Mouse (Mus musculus): ENCODE measurements at regions not wholly inside any gene's neighbourhood (a gene's known extent, or its start where the extent isn't known, plus 50 kb on each side); places are given as distances from the start of the nearest gene placed in this dataset.

DNA sequence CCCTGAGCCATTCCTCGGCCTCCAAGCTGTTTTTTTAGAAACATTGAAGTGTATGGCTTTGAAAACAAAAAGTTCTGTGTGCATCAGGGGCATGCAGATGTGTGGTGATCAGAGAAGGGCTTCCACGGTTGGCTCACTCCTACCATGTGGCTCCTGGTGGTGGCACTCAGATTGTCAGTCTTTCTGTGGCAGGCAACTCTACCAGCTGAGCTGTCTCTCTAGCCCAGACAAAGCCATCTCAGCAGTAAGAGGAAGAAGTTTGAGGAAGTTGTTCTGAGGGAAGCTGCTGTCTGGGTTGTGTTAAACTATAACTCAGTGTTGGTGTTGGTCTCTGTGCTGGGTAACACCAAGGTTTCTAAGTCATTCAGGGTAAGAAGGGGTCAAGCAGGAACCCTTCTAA lies 78.9 kb downstream of the Mtx3 start:
- no peak for DNase-seq
- WGBS, result 82% methylated on average over 2 of the region's 2 CpGs
- H3K27ac ChIP-seq (ENCODE audit: insufficient read depth, low read length), result no peak overlapping the region

DNA sequence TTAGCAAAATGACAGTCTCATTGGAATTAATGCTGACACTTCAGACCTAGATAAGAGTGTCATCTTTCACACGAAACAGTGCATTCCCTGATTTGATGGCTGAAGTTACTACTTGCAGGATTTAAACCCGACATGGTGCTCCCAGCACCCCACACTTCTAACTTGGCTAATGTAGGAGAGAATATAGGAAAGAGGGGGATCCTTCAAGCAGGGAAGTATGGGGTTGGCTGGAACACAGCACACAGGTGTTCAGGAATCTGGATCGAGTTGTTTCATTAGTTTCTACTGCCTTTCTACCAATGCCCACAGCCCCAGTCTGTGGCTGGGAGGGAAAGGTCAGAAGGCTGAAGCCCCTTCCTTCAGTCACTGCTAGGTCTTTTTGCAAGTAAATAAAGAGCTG lies 79.5 kb downstream of the Mtx3 start:
- WGBS, result 83% methylated on average over 3 of the region's 3 CpGs
- no peak for DNase-seq
- H3K4me3 ChIP-seq (replicated peaks; ENCODE audit: insufficient read depth, low read depth, low read length), result no peak overlapping the region
- no peaks in the 10 kb centered on the region for H3K4me1 ChIP-seq (ENCODE audit: control insufficient read depth, insufficient read depth, low read length)
- H3K27ac ChIP-seq (ENCODE audit: insufficient read depth, low read length), result no peak overlapping the region
- TF ChIP-seq CTCF (IDR thresholded peaks at IDR 0.05; ENCODE audit: borderline replicate concordance, insufficient read depth, low read depth, low read length), result no peak
- no peak for TF ChIP-seq POLR2A (IDR thresholded peaks at IDR 0.05; ENCODE audit: borderline replicate concordance, insufficient read depth, low read length)
- no peaks in the 10 kb centered on the region for H3K27me3 ChIP-seq (ENCODE audit: control insufficient read depth, insufficient read depth, low read length)

More for the DNA sequence above, 78.9 kb downstream of the Mtx3 start:
- no peaks in the 10 kb centered on the region for H3K27me3 ChIP-seq (ENCODE audit: control insufficient read depth, insufficient read depth, low read length)
- no peak for TF ChIP-seq CTCF (IDR thresholded peaks at IDR 0.05; ENCODE audit: borderline replicate concordance, insufficient read depth, low read depth, low read length)
- TF ChIP-seq POLR2A (IDR thresholded peaks at IDR 0.05; ENCODE audit: borderline replicate concordance, insufficient read depth, low read length), result no peak
- no peak overlapping the region for H3K4me3 ChIP-seq (replicated peaks; ENCODE audit: insufficient read depth, low read depth, low read length)
- H3K4me1 ChIP-seq (ENCODE audit: control insufficient read depth, insufficient read depth, low read length), result no peaks in the 10 kb centered on the region

DNA sequence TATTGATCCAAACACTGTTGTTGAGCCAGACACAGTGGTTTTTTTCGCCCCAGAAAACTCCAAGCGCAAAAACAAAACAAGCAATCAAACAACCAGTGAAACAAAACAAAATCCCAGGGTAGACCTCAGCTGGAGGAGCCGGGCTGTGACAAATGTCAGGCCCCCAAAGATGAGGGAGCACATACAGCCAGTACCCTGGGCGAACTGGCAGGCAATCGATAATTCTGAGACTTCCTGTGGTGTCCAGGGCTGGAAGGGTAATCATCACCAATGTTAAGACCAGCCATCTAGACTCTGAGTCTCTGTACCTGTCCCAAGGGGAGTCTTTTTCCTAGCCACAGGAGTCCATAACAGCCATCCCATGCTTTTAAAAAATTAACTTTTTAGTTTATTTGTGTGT lies 80.6 kb downstream of the Mtx3 start:
- no peak overlapping the region for H3K27ac ChIP-seq (ENCODE audit: insufficient read depth, low read length)
- WGBS, result 72% methylated on average over 5 of the region's 5 CpGs
- no peak overlapping the region for H3K4me3 ChIP-seq (replicated peaks; ENCODE audit: insufficient read depth, low read depth, low read length)
- H3K27me3 ChIP-seq (ENCODE audit: control insufficient read depth, insufficient read depth, low read length), result no peaks in the 10 kb centered on the region
- H3K4me1 ChIP-seq (ENCODE audit: control insufficient read depth, insufficient read depth, low read length), result no peaks in the 10 kb centered on the region
- TF ChIP-seq CTCF (IDR thresholded peaks at IDR 0.05; ENCODE audit: borderline replicate concordance, insufficient read depth, low read depth, low read length) (no peak), POLR2A (IDR thresholded peaks at IDR 0.05; ENCODE audit: borderline replicate concordance, insufficient read depth, low read length) (no peak)
- DNase-seq, result no peak

DNA sequence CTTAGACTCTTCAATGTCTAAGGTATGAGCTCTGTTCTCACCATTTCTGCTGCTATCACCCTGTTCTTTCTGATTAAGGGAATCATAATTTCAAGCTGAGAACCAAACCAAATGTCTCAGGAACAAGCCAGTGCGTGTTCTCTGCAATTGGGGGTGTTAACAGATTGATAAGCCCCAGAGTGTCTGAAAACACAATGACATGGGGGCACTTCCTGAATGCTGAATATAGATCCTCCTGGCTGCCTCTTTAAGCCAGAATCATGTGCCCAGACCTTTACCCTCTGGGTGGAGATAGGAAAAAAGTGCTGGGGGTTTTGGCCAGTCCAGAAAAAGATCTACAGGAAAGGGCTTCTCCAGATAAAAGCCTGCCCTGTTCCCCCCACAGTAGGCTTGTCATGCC lies 84.0 kb downstream of the Mtx3 start:
- Histone ChIP-seq H3K27ac (ENCODE audit: insufficient read depth, low read length) (no peak overlapping the region), H3K4me3 (replicated peaks; ENCODE audit: insufficient read depth, low read depth, low read length) (no peak overlapping the region), H3K4me1 (ENCODE audit: control insufficient read depth, insufficient read depth, low read length) (no peaks in the 10 kb centered on the region), H3K27me3 (ENCODE audit: control insufficient read depth, insufficient read depth, low read length) (no peaks in the 10 kb centered on the region)
- WGBS, result 80% methylated on average over 1 of the region's 1 CpGs
- no peak for DNase-seq
- TF ChIP-seq CTCF (IDR thresholded peaks at IDR 0.05; ENCODE audit: borderline replicate concordance, insufficient read depth, low read depth, low read length) (no peak), POLR2A (IDR thresholded peaks at IDR 0.05; ENCODE audit: borderline replicate concordance, insufficient read depth, low read length) (no peak)

DNA sequence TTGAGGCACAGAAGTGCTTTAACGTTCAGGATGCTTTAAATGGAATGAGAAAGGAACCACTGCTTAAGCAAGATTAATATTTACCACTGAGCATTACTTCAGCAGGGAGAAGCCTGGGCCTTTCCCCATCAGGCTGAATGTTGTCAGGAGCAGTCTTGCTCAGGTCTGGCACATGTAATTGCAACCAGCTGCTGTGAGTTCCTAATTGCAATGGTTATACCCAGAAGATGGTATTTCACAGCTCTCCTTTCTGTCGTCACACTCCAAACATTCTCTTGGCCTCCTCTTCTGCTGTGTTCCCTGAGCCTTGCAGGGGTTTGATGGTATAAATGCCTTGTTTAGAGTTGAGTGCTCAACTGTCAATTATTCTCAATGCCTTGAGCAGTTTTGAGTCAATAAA lies 87.1 kb downstream of the Mtx3 start:
- DNase-seq, result no peak
- TF ChIP-seq CTCF (IDR thresholded peaks at IDR 0.05; ENCODE audit: borderline replicate concordance, insufficient read depth, low read depth, low read length) (no peak), POLR2A (IDR thresholded peaks at IDR 0.05; ENCODE audit: borderline replicate concordance, insufficient read depth, low read length) (no peak)
- Histone ChIP-seq H3K27ac (ENCODE audit: insufficient read depth, low read length) (no peak overlapping the region), H3K4me3 (replicated peaks; ENCODE audit: insufficient read depth, low read depth, low read length) (no peak overlapping the region), H3K27me3 (ENCODE audit: control insufficient read depth, insufficient read depth, low read length) (no peaks in the 10 kb centered on the region), H3K4me1 (ENCODE audit: control insufficient read depth, insufficient read depth, low read length) (no peaks in the 10 kb centered on the region)
- 67% methylated on average over 2 of the region's 2 CpGs for WGBS

DNA sequence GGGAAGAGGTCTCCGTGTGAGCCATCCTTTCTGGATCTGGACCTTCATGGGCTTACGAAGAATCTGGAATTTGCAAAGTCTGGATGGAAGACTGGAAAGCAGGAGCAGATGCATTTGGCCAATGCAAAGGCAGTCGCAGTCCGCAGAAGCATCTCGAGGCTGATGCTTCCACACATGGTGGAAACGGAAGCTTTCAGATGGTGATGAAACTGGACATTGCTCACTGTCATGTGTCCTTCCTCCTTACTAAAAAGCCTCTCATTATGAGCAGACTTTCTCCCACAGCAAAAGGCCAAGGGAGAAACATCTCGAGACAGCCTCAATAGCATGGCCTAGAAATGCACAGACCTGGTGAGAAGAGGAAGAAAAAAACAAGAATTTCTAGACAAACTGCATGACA lies 94.5 kb downstream of the Mtx3 start:
- WGBS, result 93% methylated on average over 7 of the region's 7 CpGs
- H3K4me3 ChIP-seq (replicated peaks; ENCODE audit: insufficient read depth, low read depth, low read length), result no peak overlapping the region
- H3K27ac ChIP-seq (ENCODE audit: insufficient read depth, low read length), result no peak overlapping the region
- no peak for DNase-seq
- no peak for TF ChIP-seq POLR2A (IDR thresholded peaks at IDR 0.05; ENCODE audit: borderline replicate concordance, insufficient read depth, low read length)
- no peak for TF ChIP-seq CTCF (IDR thresholded peaks at IDR 0.05; ENCODE audit: borderline replicate concordance, insufficient read depth, low read depth, low read length)
- no peaks in the 10 kb centered on the region for H3K27me3 ChIP-seq (ENCODE audit: control insufficient read depth, insufficient read depth, low read length)
- H3K4me1 ChIP-seq (ENCODE audit: control insufficient read depth, insufficient read depth, low read length), result no peaks in the 10 kb centered on the region

DNA sequence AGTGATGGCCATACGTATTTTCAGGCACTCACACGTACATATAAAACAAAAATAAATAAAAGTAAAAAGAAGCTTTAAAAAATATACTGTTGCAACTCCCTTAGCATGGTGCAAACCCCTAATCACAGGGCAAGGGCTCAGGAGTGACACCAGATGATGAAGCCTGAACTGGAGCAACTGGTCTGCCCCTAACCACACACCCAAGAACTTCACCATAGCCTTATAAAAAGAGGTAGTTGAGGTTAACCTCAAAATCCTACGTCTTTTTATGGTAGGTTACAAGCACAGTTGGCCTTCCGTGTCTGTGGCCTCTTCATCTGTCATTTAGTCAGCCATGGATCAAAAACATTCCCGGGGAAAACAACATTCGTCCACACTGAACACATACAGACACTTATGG lies 96.0 kb downstream of the Mtx3 start:
- DNase-seq, result no peak
- no peaks in the 10 kb centered on the region for H3K27me3 ChIP-seq (ENCODE audit: control insufficient read depth, insufficient read depth, low read length)
- no peak overlapping the region for H3K27ac ChIP-seq (ENCODE audit: insufficient read depth, low read length)
- no peak overlapping the region for H3K4me3 ChIP-seq (replicated peaks; ENCODE audit: insufficient read depth, low read depth, low read length)
- WGBS, result 90% methylated on average over 6 of the region's 6 CpGs
- TF ChIP-seq CTCF (IDR thresholded peaks at IDR 0.05; ENCODE audit: borderline replicate concordance, insufficient read depth, low read depth, low read length) (no peak), POLR2A (IDR thresholded peaks at IDR 0.05; ENCODE audit: borderline replicate concordance, insufficient read depth, low read length) (no peak)
- no peaks in the 10 kb centered on the region for H3K4me1 ChIP-seq (ENCODE audit: control insufficient read depth, insufficient read depth, low read length)

DNA sequence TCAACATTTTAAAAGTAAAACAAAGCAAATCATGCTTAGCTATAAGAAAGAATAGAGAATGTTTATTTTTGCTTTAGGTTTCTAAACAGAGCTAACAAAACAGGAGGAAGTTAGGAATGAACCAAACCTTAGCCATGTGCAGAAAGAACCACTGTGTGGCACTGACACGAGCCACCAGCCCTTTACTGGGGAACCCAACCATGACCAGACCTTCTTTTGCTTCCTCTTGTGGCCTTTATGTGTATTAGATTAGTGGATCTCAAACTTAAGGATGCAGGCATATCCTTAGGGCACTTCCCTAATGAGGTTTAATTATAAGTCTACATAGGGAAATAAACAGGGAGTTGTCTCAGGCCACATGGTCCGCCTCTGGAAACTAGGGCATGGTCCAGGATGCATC lies 104.0 kb downstream of the Mtx3 start:
- 56% methylated on average over 2 of the region's 2 CpGs for WGBS
- Histone ChIP-seq H3K27ac (ENCODE audit: insufficient read depth, low read length) (no peak overlapping the region), H3K4me1 (ENCODE audit: control insufficient read depth, insufficient read depth, low read length) (no peaks in the 10 kb centered on the region), H3K27me3 (ENCODE audit: control insufficient read depth, insufficient read depth, low read length) (no peaks in the 10 kb centered on the region), H3K4me3 (replicated peaks; ENCODE audit: insufficient read depth, low read depth, low read length) (no peak overlapping the region)
- no peak for TF ChIP-seq POLR2A (IDR thresholded peaks at IDR 0.05; ENCODE audit: borderline replicate concordance, insufficient read depth, low read length)
- no peak for TF ChIP-seq CTCF (IDR thresholded peaks at IDR 0.05; ENCODE audit: borderline replicate concordance, insufficient read depth, low read depth, low read length)
- no peak for DNase-seq

All from cerebellum, adult 2 months (tissue).